Mouse (Mus musculus) frontal cortex, postnatal 36 days (tissue): ENCODE data around the gene D230025D16Rik.
"Not testable (repeated sequence)": the region's sequence is repeated elsewhere in the genome, so short reads cannot be mapped to it uniquely, and the experiment has no call there.

Experiments used
- DNase-seq, 2 experiments: peaks; one replicate each; pipeline ENCODE4 v3.0.0; 2022; ENCODE audit warnings: low spot score in 2 of 2

D230025D16Rik gene

GRCm38 (mm10) chr8:105268342-105269074 is 43.6 kb downstream of the D230025D16Rik start:
- DNase-seq = peak; percentile 77 to 91

DNA sequence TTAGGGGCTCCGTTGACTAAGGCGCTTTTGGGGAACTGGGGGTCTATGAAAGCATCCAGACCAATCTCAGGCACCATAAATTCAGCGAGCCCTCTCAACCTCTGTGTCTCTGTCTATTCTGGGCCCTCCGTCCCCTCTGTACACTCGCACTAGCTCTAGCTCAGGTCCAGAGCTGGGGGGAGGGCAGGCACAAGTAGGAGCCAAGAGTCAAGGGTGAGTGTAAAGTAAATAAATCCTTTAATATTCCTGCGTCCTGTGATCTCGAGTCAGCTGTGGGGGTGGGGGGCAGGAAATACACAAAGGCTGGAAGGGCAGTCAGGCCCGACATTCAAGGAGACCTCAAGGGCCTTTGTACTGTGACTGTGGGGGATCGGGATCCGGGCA is 44.1 kb downstream of the D230025D16Rik start:
- no peak for DNase-seq

- peak; percentile 41 to 54 for DNase-seq
Observed at GRCm38 (mm10) chr8:105269461-105269947, 44.6 kb downstream of the D230025D16Rik start, which contains the start of gene Hsf4. Gene Hsf4, plus strand, starts transcription at chr8:105269801.

DNA sequence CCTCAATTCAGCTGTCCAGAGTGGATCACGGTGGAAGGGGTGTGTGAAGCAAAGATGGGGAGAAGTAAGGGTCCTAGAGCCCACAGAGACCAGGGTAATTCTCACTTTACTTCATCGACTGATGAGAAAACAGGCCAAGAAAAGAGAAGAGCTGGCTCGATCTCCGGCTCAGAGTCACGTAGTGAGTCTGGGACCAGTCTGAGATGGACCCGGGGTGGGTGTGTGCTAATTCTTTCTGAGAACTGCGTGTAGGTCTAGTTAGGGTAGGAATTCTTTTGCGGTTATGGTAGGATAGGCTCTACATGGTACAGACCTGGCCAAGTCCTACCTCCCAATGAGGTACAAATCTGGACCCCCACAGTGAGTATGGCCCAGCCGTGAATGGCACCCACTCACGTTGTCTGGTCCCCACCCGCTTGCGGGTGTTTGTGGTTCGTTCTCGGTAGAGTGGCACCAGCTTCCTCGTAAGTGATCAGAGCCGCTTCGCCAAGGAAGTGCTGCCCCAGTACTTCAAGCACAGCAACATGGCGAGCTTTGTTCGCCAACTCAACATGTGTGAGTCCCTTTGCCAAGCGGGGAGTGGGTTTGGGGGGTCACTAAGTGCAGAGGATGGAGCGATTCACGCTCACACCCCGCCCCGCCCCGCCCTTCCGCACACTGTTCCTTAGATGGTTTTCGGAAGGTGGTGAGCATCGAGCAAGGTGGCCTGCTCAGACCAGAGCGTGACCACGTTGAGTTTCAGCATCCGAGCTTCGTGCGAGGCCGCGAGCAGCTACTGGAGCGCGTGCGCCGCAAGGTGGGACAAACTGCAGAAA is 45.4 kb downstream of the D230025D16Rik start:
- DNase-seq = no peak

GRCm38 (mm10) chr8:105270916-105271186 is 45.9 kb downstream of the D230025D16Rik start:
- DNase-seq = no peak

DNA sequence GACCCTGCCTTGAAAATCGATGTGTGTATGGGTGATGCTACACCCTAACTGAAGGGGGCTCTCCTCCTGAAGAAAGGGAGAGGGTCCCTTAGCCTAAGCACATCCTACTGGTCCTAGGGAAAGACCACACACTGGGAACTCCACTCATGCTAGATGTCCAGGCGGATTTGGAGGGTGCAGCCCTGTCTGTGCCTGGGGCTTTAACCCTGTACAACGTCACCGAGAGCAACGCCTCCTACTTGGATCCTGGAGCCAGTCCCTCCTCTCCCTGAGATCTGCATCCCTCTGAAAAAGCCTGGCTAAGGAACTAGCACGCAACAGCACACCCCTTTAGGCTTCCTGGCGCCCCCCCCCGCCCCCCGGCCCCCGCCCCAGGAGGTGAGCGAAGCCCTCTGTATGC is 50.4 kb downstream of the D230025D16Rik start:
- DNase-seq = no peak

DNA sequence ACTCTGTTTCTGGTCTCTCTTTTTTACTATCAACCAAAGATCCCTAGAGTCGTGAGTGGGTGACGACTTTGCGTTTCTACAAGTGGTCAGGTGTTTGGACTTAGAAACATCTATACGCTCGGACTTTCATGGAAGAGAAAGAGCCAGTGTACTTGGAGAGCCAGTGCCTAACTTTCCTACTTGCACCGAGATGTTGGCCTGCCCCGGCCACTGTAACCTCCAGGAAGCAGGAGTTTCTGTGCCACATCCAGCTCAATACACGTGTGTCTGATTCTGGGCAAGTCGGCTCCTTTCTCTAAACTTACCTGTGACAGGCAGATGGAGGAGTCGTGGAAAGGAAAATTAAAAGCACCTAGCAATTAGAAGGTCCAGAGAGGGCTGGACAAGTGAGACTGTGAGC is 50.9 kb downstream of the D230025D16Rik start, which contains the start of gene Nol3:
Gene Nol3 (plus strand): TSS at position 301 of the 400 bp plus-strand sequence.
- no peak for DNase-seq

DNA sequence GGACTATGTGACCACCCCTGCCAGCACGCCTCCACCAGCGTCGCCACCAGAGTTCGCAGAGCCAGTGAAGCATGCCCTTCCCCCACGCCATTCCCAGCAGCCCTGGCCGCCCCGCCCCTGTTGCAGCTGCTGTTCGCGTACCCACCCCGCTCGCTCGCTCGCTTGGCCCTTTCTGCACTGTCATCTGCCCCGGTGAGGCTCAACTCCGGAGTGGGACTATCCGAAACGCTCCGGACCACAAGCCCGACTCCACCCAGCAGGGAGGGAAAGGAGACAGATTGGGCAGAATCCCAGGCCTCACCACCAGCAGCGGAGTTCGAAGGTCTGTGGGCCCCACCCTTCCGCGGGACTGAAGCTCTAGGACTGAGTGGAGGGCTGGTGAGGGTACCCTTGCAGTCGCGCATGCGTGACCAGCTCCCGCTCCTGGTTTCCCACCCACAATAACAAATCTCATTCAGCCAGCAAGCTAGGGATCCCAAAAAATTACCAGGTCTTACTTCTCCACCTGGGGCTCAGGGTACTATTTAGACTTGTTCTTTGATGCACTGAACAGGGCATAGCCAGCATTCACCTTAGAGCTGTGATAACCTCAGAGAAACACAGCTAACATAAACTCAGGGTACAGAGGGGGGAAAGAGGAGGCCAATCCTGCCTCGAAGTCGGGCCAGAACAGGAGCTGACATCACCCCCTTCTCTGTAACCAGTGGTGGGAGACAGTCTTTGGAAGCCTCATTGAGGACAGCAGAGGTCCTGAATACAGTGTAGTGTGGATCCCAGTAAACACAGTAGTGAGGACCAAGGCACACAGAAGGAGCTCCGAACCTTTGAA is 51.6 kb downstream of the D230025D16Rik start:
- peak in 1 of 2 experiments; percentile 35 for DNase-seq

DNA sequence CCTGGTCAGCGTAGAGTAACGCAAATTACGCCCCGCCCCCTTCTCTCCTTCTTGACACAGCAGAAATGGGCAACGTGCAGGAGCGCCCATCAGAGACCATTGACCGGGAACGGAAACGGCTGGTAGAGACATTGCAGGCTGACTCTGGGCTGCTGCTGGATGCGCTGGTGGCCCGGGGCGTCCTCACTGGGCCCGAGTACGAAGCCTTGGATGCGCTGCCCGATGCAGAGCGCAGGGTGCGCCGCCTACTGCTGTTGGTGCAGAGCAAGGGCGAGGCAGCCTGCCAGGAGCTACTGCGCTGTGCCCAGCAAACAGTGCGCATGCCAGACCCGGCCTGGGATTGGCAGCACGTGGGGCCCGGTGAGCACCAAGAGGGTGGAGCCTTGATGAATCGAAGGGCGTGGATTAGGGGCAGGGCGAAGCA is 54.0 kb downstream of the D230025D16Rik start:
- DNase-seq = peak; percentile 84 to 87

DNA sequence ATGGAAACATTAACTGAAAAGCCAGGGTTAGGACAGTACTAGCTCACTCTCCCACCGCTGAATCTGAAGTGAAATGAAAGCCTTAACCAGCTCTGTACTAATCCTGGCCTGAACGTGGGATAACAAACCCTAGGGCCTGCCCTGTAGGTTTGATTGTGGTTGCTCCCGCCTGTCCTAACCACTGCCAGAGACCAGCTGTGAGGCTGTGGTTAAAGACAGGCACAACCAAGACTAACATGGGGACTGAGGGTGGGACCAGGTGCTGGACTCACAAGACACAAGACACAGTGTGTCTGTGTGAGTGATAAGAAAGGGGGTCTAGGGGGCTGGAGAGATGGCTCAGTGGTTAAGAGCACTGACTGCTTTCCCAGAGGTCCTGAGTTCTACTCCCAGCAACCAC is 55.6 kb downstream of the D230025D16Rik start:
- DNase-seq = no peak

DNA sequence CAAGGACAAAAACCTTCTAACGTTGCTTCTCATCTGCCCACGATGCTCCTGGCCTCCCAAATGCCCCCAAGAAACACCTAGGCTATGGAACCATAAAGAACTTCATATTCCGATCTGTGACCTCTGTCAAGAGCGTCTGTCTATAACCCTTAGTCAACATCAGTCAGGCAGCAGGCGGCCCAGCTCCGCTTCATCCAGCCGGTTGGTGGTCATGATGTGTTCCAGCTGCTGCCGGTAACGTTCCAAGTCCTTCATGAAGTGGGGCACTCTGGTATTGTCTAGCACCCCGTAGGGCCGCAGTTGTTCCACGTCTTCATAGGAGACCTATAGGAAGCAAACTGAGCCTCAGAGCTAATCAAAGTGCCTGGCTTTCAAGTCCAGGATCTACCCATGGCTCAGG is 56.9 kb downstream of the D230025D16Rik start:
- no peak for DNase-seq

DNA sequence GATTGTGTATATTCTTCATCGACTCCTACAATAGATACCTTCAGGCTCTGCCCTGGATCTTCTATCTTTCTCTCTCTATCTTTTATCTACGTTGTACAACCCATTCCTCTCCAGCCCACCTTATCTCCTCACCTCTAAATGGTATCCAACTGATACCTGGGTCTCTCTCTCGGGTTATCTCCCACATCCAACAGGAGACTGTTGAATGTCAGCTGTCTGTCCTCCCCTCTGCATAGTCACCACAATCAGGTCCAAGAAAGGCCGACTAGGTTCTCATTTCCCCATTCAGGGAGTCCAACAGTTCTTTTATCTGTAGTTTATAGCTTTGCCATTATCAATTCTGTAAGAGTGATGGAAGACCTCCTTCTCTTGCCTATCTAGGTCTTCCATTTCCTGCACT is 57.3 kb downstream of the D230025D16Rik start:
- DNase-seq = no peak

DNA sequence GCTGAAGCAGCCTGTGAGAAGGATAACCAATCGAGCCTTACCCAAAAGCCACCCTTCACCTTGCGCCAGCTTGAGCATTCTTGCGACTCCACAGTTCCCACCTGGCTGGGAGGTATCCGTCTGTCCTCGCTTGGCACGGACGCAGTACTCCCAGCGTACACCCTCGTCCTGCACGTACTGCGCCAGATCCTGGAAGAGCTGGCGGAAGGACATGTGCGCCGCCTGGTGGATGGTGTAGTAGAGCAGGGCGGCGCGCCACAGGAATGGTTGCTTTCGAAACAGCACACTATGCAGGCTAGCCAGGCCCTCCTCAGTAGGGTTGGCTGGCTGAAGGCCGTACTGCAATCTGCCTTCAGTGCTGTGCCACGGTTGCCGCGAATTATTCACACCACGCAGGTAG is 58.1 kb downstream of the D230025D16Rik start:
- no peak for DNase-seq

DNA sequence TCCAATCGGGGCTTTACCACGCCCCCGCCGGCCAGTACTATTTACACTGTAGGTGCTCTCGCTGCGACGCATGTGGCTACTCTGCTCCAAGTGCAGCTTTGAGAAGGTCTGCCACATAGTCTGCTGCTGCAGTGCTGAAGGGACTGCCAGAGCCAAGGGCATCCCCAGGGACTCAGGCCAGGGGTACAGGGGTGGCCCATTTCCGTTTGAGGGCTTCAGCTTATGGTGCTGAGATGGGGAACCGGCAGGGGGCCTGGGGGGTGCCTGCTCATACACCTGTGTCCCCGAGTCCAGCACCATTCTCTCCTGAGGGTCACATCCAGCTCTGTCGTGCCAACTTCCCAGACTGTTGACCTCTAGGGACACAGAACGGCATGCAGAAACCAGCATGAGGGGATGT is 60.6 kb downstream of the D230025D16Rik start:
- no peak for DNase-seq

DNA sequence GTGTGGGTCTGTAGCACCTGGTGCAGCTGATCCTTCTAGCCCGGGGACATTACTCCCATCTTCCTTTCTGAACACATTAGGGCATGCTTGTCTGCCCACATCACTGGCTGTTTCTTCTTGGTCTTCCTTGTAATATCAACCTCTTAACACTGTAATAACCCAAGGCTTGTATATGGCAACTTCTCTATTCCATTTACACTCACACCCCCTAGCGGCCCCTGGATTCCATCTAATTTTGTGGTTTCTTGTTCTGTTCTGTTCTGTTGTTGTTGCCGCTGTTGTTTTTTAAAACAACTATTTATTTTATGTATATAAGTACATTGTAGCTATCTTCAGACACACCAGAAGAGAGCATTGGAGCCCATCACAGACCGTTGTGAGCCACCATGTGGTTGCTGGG is 62.0 kb downstream of the D230025D16Rik start:
- no peak for DNase-seq

DNA sequence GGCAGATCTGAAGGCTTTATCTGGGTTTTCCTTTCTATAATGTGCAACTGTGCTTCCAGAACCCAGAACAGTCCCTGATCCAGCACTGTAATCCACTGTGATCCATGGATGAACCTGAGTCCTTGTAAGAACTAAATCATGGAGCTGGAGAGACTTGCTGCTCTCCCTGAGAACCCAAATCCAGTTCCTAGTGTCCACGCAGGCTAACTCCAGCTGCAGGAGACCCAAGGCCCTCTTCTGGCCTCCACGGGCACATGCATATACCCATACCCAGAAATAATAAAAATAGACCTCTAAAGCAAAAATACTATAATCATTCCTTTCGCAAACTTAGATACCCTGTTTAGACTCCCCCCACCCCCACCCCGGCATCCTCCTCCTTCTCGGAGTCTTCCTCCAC is 63.3 kb downstream of the D230025D16Rik start:
- DNase-seq = no peak

DNA sequence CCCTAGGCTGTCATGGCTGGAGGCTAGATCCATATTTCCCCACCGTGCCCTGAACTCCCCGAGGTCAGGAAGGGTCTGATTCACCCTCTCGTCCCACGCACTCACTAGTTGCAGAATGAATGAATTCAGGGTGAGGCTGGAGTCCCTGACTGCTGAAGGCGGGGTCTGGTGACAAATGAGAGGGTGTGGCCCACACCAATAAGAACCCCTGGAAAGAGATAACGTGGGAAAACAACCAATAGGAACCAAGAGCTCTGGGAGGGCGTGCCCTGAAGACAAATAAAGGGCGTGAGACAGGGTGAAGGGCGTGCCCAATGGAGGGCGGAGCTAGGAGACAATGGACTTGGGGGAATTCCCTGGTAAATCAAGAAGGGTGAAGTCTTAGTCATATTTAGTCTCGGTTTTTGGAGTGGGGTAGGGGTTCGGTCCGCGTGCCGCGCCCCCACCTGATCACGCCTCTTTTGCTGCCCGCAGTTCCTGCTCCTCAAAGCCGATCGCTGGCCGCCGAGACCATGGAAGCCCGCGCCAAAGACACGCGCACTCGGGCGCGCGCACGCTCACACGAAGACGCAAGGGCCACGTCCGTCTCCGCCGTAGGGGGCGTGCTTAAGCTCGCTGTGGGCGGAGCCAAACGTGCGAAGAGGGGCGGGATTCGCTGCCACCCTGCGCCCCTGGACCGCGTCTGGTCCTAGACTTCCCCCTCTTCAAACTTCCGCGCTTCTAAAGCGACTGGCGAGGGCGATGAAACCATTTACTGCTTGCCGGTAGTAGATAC is 64.2 kb downstream of the D230025D16Rik start:
- DNase-seq = peak; percentile 95 to 97

DNA sequence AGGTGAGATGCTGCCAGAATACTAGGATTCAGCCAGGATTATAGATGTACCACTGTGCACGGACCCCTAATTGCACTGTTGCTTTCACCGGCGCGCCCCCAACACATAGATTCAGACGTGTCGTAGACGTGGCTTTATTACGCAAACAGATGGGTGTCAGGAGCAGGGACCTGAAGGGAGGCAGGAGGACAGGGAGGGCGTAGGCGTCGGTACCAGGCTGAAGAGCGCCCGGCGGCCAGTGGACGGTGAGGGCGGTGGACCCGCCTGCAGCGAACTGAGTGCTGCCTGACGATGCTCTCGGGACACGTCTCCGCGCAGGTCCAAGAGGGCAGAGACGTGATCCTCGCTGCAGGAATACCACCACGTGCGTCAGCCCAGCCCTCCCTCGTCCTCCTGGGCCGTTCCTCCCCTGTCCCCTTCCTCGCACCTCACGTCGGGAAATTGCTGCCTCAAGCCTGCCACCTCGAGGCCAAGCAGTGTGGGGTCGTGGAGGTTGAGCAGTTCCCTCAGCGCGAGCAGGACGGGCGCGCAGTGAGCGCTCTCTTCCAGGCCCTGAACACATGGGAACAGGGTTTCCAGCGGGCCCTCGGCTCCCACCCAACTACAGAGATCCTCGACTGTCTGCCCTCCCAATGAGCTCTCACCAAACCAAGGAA is 65.0 kb downstream of the D230025D16Rik start, which contains the start of gene 4931428F04Rik:
Gene 4931428F04Rik (minus strand): TSS at position 60 of the 656 bp plus-strand sequence.
- peak in 1 of 2 experiments; percentile 38 for DNase-seq

GRCm38 (mm10) chr8:105290554-105291314 is 65.8 kb downstream of the D230025D16Rik start:
- peak; percentile 76 to 80 for DNase-seq

DNA sequence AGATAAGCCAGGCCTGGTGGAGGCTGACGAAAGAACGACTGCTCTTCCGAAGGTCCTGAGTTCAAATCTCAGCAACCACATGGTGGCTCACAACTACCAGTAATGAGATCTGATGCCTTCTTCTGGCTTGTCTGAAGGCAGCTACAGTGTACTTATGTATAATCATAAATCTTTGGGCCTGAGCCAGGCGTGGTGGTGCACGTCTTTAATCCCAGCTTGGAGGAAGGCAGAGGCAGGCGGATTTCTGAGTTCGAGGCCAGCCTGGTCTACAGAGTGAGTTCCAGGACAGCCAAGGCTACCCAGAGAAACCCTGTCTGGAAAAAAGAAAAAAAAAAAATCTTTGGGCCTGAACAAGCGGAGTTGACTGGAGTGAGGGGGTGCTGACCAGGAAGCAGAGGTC is 66.4 kb downstream of the D230025D16Rik start:
- not testable (repeated sequence) for DNase-seq
